Mouse (Mus musculus) left cerebral cortex, postnatal 10 days (tissue): Measurements from ENCODE around the gene Ugt1a10. TPM values are rescaled to one million over a fixed set of nuclear protein-coding genes. Genes with fewer than 3 reads are reported as not detected.
A peak's percentile ranks its signal among the peaks of the same experiment; 100 is the strongest.
"Not testable (repeated sequence)": the region's sequence is repeated elsewhere in the genome, so short reads cannot be mapped to it uniquely, and the experiment has no call there.

ENCODE experiments used
- DNase-seq, 2 experiments: peaks; one replicate each; pipeline ENCODE4 v3.0.0; 2021 to 2022; ENCODE audit warnings: low spot score in 2 of 2, mixed read lengths in 1 of 2; ENCODE audit errors: extremely low spot score in 1 of 2
- intact Hi-C: fragments of 180-260 bp; cut with DNase I; formaldehyde crosslinking; loops from one replicate; pipeline ENCODE4 v1.15.1; 2025
- total RNA-seq, 2 experiments: library from RNA; stranded (reverse); gene quantifications; 2 replicates each; pipeline ENCODE4 v1.2.3; 2021

Ugt1a10 gene
- total RNA-seq, 2 experiments from 2014 or later: not detected

DNA sequence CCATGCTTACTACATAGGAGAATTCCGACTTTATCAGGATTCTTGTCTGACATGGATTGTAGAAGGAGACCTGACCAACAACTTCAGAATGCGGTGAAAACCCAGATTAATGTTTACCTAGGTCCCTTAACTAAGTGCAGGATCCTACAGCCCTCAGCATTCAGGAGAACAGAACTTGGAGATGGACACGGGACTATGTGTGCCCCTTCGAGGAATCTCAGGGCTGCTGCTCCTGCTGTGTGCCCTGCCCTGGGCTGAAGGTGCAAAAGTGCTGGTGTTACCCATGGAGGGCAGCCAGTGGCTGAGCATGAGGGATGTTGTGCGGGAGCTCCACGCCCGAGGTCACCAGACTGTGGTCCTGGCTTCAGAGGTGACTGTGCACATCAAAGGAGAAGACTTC is 145.3 kb downstream of the Ugt1a10 start, which contains the start of gene Ugt1a2:
Ugt1a2 (plus strand) TSS at position 146 of the 400 bp plus-strand sequence.
- intact Hi-C loops: no loop called here
- DNase-seq: no peak

DNA sequence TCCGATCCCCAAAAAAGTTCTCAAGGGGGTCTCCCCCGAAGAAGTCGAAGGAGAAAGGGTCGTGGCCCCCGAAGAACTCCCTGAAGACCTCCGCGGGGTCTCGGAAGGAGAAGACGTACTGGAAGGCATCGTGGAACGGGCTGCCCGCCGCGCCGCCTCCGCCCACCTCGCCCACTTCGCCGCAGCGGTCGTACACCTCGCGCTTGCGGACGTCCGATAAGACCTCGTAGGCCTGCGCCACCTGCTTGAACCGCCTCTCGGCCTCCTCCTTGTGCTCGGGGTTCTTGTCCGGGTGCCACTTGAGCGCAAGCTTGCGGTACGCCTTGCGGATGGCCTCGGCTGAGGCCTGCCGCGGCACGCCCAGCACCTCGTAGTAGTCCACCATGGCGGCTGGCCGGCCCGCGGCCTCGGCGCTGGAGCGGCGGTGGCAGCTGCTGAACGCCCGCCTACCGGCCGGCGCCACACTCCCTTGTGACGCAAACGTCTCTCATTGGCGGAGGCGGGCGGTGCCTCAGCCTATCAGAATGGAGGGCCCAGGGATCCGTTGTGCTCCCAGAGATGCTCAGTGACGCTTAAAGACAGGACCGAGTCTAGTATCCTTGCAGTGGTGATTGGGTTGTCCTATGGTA is 150.2 kb downstream of the Ugt1a10 start, which contains the start of gene Dnajb3:
Dnajb3 (minus strand) TSS at position 489 of the 629 bp plus-strand sequence.
- intact Hi-C loops: no loop called here
- DNase-seq: peak; percentile 85 to 88

DNA sequence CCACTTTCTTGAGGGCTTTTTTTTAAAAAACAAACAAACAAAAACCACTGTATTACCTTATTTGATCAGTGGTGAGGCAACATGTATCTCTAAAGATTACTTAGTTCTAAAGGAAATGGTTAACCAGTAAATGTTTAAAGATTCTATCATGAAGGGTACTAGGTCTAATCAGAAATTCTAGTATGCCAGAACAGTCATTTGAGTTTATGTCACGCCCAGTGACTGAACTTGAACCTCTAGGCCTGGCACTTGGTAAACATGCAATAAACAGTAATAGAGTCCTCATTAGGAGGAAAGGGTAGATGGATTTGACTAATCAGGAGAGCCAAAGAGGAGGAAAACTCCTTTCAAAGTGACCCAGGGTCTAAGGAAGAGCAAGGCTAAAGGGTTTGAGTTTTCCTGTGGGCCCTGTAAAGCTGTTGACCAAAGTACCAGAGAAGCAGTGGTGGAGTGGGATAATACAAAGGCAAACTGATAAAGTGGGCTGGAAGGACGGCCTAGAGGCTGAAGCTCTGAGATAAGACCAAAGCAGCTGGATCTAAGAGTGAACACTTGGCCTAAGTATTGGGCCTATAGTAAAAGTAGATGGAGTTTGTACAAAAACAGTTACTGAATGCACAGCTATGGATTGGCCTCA is 151.8 kb downstream of the Ugt1a10 start:
- no peak for DNase-seq
- intact Hi-C loops: no loop called here

DNA sequence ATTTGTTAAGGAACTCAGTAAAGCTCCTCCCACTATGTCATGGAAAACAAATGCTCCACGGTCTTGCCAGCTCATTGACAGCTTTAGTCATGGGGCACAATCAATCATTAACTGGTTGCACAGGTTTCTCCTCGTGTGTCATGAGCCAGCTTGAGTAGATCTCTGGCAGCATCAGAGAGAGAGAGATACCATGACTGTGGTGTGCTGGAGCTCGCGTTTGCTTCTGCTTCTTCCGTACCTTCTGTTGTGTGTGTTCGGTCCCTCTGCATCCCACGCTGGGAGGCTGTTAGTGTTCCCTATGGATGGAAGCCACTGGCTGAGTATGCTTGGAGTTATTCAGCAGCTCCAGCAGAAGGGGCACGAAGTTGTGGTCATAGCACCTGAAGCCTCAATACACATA is 156.6 kb downstream of the Ugt1a10 start, which contains the start of gene Ugt1a1:
Ugt1a1 (plus strand) TSS at position 148 of the 400 bp plus-strand sequence.
- no peak for DNase-seq
- intact Hi-C loops: no loop called here

DNA sequence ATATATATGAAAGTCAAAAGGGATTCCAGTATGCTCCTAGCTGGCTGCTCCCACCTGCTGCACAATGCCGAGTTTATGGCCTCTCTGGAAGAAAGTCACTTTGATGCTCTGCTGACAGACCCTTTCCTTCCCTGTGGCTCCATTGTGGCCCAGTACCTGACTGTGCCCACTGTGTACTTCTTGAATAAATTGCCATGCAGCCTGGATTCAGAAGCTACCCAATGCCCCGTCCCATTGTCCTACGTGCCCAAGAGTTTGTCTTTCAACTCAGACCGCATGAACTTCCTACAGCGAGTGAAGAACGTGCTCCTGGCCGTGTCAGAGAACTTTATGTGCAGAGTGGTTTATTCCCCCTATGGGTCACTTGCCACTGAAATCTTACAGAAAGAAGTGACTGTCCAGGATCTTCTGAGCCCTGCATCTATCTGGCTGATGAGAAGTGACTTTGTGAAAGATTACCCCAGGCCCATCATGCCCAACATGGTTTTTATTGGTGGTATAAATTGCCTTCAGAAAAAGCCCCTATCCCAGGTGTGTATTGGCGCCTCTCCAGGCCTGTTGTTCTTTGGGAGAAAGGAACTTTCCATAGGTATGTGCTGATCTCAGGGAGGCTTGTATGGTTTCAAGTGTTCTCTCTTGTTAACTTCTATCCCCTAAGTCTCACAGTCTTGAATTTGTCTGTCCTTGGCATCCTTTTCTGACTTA is 157.3 kb downstream of the Ugt1a10 start:
- intact Hi-C loops: no loop called here
- DNase-seq: peak in 1 of 2 experiments; percentile 62

DNA sequence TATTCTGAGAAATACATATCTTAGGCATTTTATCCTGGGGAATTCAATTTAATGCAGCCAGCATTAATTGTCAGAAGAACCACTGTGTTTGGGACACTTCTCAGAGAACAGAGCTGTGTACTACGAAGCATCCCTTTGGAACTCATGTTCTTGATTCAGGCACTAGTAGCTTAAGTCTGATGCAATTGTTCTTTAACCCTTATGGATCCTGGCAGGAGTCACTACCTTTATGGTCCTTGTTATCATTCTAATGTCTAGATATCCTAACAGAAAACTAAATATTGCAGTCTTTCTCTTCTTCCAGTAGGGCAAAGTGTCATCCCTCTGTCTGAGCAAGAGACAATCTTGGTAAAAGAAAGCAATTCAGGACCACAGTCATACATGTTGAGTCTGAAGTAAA is 157.9 kb downstream of the Ugt1a10 start:
- intact Hi-C loops: no loop called here
- no peak for DNase-seq

DNA sequence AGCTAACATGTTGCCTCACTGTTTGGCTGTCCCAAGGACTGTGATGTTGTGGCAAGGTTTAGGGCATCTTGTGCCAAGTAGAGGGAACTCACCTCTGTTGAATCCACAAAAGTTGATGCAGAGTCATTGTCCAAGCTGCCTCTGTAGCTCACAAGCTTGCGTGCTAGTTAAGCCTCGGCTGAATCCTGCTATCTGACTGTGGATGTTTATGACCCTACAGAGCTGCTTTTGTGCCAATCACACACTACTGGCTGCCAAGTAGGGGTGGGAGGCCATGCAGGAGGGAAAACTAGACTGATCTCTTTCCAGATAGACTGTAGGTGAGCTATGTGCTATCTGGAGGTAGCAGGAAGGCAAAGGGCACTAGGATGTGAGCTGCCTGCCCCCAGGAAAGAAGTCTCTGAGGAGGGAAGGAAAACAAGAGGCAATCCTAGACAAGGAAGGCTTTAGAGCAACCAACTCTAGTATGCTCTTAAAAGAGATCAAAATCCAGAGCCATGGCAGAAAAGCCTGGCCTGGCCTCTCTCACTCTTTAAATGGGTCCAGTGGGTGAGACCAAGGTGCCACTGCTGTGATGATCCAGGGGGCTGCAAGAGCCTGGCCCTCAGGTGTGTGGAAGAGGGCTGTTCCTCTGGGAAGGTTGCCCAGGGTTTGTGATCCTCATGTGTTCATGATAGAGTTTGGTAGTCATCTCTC is 158.7 kb downstream of the Ugt1a10 start:
- intact Hi-C loops: no loop called here
- DNase-seq: peak in 1 of 2 experiments; percentile 46

DNA sequence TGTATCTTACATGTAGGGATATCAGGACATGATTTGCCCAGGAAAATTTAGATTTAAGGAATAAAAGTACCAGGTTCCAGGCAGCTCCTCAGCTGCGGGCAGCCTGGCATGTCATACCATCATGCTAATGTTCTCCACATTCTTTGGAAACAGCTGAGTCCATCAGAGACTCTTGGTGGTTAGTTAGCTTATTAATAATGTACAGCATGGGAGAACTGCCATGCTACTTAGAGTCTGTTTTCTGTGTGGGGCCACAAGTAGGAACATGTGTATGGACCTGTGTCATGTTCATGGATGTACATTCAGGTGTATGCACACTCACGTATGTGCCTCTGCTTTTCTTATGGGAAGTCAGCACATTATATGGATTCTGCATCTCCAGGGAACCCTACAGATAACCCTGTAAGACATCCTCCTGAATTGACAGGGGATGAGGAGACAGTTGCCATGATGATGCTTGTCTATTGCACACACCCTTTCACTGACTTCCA is 159.3 kb downstream of the Ugt1a10 start:
- DNase-seq: no peak
- intact Hi-C loops: no loop called here

DNA sequence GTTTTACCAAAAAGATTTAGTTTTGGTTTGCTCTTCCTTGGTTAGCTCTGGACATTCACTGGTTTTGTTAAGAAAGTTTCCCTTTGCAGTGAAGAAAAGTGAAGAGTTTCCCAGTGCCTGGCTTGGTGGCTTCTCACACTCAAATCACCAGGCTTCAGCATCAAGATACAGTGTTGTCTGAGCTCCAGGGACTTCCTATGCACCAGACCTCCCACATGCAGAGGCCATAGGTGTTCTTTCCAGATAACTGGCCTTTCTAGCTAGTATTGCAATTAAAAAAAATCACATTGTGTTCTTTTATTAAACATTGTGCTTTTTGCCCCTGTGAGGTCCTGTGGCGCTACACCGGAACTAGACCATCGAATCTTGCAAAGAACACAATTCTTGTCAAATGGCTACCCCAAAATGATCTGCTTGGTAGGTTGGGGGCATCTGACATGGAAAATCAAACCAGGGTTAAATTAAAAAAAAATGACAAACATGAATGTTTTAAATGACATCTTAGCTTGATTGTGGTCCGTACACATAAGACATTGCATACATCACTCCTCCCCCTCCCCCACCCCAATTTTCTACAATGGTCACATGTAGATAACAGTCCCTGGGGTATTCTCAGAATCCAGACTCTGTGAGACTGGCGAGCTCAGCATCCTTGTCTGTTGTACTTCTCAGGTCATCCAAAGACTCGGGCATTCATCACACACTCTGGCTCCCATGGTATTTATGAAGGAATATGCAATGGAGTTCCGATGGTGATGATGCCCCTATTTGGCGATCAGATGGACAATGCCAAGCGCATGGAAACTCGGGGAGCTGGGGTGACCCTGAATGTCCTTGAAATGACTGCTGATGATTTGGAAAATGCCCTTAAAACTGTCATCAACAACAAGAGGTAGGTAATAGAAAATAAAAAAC is 160.5 kb downstream of the Ugt1a10 start:
- DNase-seq: no peak
- intact Hi-C loops: no loop called here

DNA sequence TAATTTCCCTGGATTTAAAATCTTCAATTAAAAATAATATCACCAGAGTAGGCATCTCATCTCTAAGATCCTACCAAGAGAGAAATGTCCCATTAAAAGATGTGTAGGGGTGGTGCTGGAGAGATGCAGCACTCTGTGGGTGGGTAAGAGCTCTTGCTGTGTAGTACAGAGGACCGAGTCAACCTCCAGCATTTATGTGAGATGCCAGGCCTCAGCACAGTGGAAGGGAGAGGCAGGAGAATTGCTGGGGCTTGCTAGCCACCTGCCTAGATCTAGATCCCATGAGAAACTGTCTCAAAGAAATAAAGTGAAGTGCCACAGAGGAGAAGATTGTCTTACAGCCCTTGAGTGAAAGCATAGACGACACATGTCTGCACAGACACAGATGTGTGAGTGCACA is 161.4 kb downstream of the Ugt1a10 start:
- intact Hi-C loops: no loop called here
- DNase-seq: no peak

DNA sequence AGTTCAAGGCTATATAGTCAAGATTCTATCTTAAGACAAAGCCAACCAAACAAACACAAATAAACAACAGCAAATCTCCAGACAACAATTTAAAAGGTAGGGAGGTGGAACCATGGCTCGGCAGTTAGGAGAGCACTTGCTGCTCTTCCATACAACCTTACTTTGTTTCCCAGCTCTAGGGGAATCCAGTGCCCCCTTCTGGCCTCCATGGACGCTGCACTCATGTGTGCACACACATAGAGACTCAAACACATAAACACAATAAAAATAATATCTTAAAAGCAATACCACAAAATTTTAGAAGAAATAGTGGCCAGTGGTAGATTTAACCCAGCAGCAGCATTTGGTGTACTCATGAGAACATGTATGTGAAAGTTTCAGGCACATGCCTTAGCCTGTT is 162.0 kb downstream of the Ugt1a10 start:
- peak in 1 of 2 experiments; percentile 42 for DNase-seq
- intact Hi-C loops: no loop called here

DNA sequence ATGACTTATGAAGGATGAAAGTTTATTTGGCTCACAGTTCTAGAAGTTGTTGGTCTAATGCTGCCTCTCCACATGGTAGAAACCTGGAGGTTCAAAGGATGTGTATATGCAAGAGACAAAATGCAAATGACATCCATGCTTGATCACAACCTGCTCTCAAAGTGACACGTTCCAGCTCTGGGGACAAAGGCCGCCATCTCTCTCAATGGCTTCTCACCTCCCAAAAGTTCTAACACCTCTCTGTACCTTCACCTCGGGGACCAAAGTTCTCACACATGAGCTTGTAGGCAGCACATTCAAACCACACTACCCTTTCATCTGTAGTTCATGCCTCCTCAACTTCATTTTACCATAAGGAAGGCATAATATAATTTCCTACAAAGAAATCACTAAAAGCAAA is 162.4 kb downstream of the Ugt1a10 start:
- intact Hi-C loops: no loop called here
- DNase-seq: peak in 1 of 2 experiments; percentile 15

DNA sequence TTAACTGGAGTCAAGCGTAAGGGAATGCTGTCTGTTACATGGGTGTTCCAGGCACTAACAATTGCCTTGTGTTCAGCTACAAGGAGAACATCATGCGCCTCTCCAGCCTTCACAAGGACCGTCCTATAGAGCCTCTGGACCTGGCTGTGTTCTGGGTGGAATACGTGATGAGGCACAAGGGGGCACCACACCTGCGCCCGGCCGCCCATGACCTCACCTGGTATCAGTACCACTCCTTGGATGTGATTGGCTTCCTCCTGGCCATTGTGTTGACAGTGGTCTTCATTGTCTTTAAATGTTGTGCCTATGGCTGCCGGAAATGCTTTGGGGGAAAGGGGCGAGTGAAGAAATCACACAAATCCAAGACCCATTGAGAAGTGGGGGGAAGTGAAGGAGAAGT is 162.9 kb downstream of the Ugt1a10 start:
- intact Hi-C loops: no loop called here

DNA sequence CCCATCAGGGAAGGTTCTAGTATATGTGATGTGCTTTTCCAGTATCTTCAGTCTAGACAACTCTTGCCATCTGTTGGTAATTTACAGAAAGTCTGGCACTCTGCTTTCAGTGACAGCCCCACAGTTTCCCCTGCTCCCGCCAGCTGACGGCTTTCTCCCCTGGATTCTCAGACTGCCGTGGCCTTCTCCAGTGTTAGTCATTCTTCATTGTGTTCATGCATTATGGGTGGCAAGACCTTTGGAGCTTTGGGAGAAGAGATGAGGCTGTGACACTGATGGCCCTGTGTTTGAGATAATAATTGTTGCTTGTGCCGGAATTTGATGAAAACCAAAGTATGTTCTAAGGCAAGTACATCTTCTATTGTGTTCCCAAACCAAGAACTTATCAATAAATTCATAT is 163.4 kb downstream of the Ugt1a10 start:
- intact Hi-C loops: no loop called here

More for the DNA sequence above, 162.9 kb downstream of the Ugt1a10 start:
- DNase-seq: peak in 1 of 2 experiments; percentile 51

DNA sequence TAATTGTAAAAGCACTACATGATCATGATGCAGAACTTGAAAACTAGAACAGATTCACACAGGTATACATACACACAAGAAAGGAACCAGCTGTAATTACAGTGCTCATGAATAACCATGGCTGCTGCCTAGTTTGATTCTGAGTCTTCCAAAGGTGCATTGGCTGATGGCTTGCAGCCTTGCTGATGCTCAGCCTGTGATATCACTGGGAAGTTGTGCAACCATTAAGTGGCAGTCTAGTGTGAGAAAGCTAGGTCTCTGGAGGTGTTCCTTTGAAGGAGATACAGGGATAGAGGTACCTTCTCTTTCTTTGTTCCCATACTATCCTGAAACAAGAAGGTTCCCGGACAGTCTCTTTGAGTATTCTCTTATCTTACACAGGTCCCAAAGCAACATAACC is 163.9 kb downstream of the Ugt1a10 start:
- peak in 1 of 2 experiments; percentile 16 for DNase-seq
- intact Hi-C loops: no loop called here

More for the DNA sequence above, 163.4 kb downstream of the Ugt1a10 start:
- DNase-seq: peak in 1 of 2 experiments; percentile 17

DNA sequence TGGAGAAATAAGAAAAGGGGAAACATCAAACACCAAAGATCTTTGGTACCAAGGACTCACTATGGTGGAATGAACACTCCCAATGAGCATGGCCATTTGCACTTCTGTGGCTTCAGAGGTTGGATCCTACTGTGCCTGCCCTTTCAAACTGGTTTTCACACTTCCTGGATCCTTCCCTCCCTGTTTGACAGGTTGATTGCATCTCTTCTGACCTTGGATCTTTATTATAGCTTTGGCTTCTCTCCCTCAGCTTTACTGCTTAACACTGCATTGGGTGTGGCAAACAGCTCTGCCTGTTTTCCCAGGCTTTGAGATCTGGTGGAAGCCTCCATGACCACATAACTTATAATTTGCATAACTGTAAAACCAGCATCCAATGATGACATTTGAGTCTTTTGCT is 165.1 kb downstream of the Ugt1a10 start:
- DNase-seq: peak in 1 of 2 experiments; percentile 14
- intact Hi-C loops: no loop called here

DNA sequence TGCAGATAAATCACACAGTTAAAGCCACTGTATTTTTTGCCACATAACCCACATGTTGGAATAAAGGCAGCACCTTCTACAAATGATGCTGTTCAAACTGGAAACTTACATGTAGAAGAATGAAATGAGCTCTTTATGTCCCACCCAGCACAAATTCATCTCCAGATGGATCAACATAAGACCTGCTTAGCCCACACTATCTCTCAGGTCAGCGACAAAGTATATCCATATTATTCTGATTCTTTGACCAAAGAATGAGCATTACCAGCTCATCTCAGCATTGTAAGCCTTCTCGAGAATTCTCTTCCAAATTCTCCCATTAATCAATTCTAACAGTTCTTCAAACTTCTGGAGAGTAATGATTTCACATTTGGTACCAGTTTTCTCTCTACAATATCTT is 167.0 kb downstream of the Ugt1a10 start:
- intact Hi-C loops: no loop called here
- DNase-seq: no peak

DNA sequence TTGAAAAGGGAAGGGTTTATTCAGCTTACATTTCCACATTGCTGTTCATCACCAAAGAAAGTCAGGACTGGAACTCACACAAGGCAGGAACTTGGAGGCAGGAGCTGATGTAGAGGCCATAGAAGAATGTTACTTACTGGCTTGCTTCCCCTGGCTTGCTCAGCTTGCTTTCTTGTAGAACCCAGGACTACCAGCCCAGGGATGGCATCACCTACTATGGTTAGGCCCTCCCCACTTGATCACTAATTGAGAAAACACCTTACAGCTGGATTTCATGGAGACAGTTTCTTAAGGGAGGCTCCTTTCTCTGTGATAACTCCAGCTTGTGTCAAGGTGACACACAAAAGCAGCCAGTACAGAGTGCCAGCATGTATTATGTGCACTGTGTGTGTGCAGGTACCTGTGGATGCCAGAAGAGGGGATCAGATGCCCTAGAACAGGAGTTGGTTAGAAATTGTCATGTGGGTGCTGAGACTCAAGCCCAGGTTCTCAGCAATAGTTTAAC is 167.9 kb downstream of the Ugt1a10 start:
- intact Hi-C loops: not testable (repeated sequence)
- DNase-seq: peak in 1 of 2 experiments; percentile 18
